Mouse (Mus musculus): Measurements from ENCODE around the gene Scarb1. TPM values are rescaled to one million over a fixed set of nuclear protein-coding genes. Genes with fewer than 3 reads are reported as not detected.

Scarb1 gene
- polyA plus RNA-seq, 1 experiment from 2014 or later: 44.4 TPM

GRCm38 (mm10) chr5:125331094-125331493 lies 9.8 kb downstream of the Scarb1 start:
- no peak overlapping the region for H3K27ac ChIP-seq (replicated peaks; ENCODE audit: low read depth, low read length)
- H3K4me1 ChIP-seq (ENCODE audit: control insufficient read depth, insufficient read depth, low read length): peaks cover 9% of the 10 kb centered on the region; the same call in 1 of the 2 replicates
- ATAC-seq (ENCODE audit: low read depth) (no peak), DNase-seq (ENCODE audit: low spot score) (no peak)
- H3K9ac ChIP-seq (ENCODE audit: low read depth, low read length): no peak overlapping the region
- H3K9me3 ChIP-seq (ENCODE audit: control insufficient read depth, low read length): no peaks in the 10 kb centered on the region
- H3K4me2 ChIP-seq (ENCODE audit: low read depth, low read length): no peak overlapping the region
- no peak overlapping the region for H3K4me3 ChIP-seq (ENCODE audit: low read depth, low read length)
- WGBS: 33% methylated on average over 3 of the region's 3 CpGs
- H3K27me3 ChIP-seq (replicated peaks; ENCODE audit: control insufficient read depth, insufficient read depth, low read length): no peaks in the 10 kb centered on the region
- no peaks in the 10 kb centered on the region for H3K36me3 ChIP-seq (ENCODE audit: control insufficient read depth, insufficient read depth, low read length)

- 71% methylated on average over 8 of the region's 8 CpGs for WGBS
Measured at GRCm38 (mm10) chr5:125330656-125331055, 10.2 kb downstream of the Scarb1 start.

GRCm38 (mm10) chr5:125330191-125330590 lies 10.7 kb downstream of the Scarb1 start:
- no peak overlapping the region for H3K9ac ChIP-seq (ENCODE audit: low read depth, low read length)
- no peaks in the 10 kb centered on the region for H3K9me3 ChIP-seq (ENCODE audit: control insufficient read depth, low read length)
- no peak overlapping the region for H3K4me2 ChIP-seq (ENCODE audit: low read depth, low read length)
- H3K36me3 ChIP-seq (ENCODE audit: control insufficient read depth, insufficient read depth, low read length): no peaks in the 10 kb centered on the region
- 77% methylated on average over 9 of the region's 9 CpGs for WGBS
- DNase-seq (ENCODE audit: low spot score) (no peak), ATAC-seq (ENCODE audit: low read depth) (no peak)
- peaks cover 9% of the 10 kb centered on the region; the same call in 1 of the 2 replicates for H3K4me1 ChIP-seq (ENCODE audit: control insufficient read depth, insufficient read depth, low read length)
- H3K4me3 ChIP-seq (ENCODE audit: low read depth, low read length): no peak overlapping the region
- H3K27ac ChIP-seq (replicated peaks; ENCODE audit: low read depth, low read length): no peak overlapping the region
- no peaks in the 10 kb centered on the region for H3K27me3 ChIP-seq (replicated peaks; ENCODE audit: control insufficient read depth, insufficient read depth, low read length)

More at GRCm38 (mm10) chr5:125330656-125331055, 10.2 kb downstream of the Scarb1 start:
- Histone ChIP-seq H3K4me1 (ENCODE audit: control insufficient read depth, insufficient read depth, low read length) (peaks cover 9% of the 10 kb centered on the region; the same call in 1 of the 2 replicates), H3K27ac (replicated peaks; ENCODE audit: low read depth, low read length) (no peak overlapping the region), H3K4me3 (ENCODE audit: low read depth, low read length) (no peak overlapping the region), H3K4me2 (ENCODE audit: low read depth, low read length) (no peak overlapping the region), H3K9me3 (ENCODE audit: control insufficient read depth, low read length) (no peaks in the 10 kb centered on the region), H3K9ac (ENCODE audit: low read depth, low read length) (no peak overlapping the region), H3K36me3 (ENCODE audit: control insufficient read depth, insufficient read depth, low read length) (no peaks in the 10 kb centered on the region), H3K27me3 (replicated peaks; ENCODE audit: control insufficient read depth, insufficient read depth, low read length) (no peaks in the 10 kb centered on the region)
- DNase-seq (ENCODE audit: low spot score) (no peak), ATAC-seq (ENCODE audit: low read depth) (no peak)

GRCm38 (mm10) chr5:125327596-125328385 lies 13.1 kb downstream of the Scarb1 start:
- Histone ChIP-seq H3K4me3 (ENCODE audit: low read depth, low read length) (peak overlapping the region; percentile 25), H3K4me2 (ENCODE audit: low read depth, low read length) (peak overlapping the region; percentile 49), H3K4me1 (ENCODE audit: control insufficient read depth, insufficient read depth, low read length) (peaks cover 9% of the 10 kb centered on the region; the same call in 1 of the 2 replicates), H3K36me3 (ENCODE audit: control insufficient read depth, insufficient read depth, low read length) (no peaks in the 10 kb centered on the region), H3K9ac (ENCODE audit: low read depth, low read length) (peak overlapping the region; percentile 31; the same call in 1 of the 2 replicates), H3K9me3 (ENCODE audit: control insufficient read depth, low read length) (no peaks in the 10 kb centered on the region), H3K27ac (replicated peaks; ENCODE audit: low read depth, low read length) (no peak overlapping the region), H3K27me3 (replicated peaks; ENCODE audit: control insufficient read depth, insufficient read depth, low read length) (no peaks in the 10 kb centered on the region)
- peak; percentile 70; the same call in 1 of the 2 replicates for ATAC-seq (ENCODE audit: low read depth)
- peak; percentile 62 for DNase-seq (ENCODE audit: low spot score)
- 58% methylated on average over 18 of the region's 18 CpGs for WGBS

- WGBS: 83% methylated on average over 8 of the region's 8 CpGs
- Histone ChIP-seq H3K4me1 (ENCODE audit: control insufficient read depth, insufficient read depth, low read length) (peaks cover 4% of the 10 kb centered on the region; the same call in 1 of the 2 replicates), H3K9me3 (ENCODE audit: control insufficient read depth, low read length) (no peaks in the 10 kb centered on the region), H3K36me3 (ENCODE audit: control insufficient read depth, insufficient read depth, low read length) (no peaks in the 10 kb centered on the region), H3K9ac (ENCODE audit: low read depth, low read length) (no peak overlapping the region), H3K4me3 (ENCODE audit: low read depth, low read length) (no peak overlapping the region), H3K4me2 (ENCODE audit: low read depth, low read length) (no peak overlapping the region), H3K27me3 (replicated peaks; ENCODE audit: control insufficient read depth, insufficient read depth, low read length) (no peaks in the 10 kb centered on the region), H3K27ac (replicated peaks; ENCODE audit: low read depth, low read length) (no peak overlapping the region)
- no peak for ATAC-seq (ENCODE audit: low read depth)
- no peak for DNase-seq (ENCODE audit: low spot score)
Measured at GRCm38 (mm10) chr5:125326351-125326750, 14.5 kb downstream of the Scarb1 start.

GRCm38 (mm10) chr5:125325931-125326330 lies 15.0 kb downstream of the Scarb1 start:
- Histone ChIP-seq H3K9me3 (ENCODE audit: control insufficient read depth, low read length) (no peaks in the 10 kb centered on the region), H3K4me1 (ENCODE audit: control insufficient read depth, insufficient read depth, low read length) (no peaks in the 10 kb centered on the region; the same call in 1 of the 2 replicates), H3K36me3 (ENCODE audit: control insufficient read depth, insufficient read depth, low read length) (no peaks in the 10 kb centered on the region), H3K4me3 (ENCODE audit: low read depth, low read length) (no peak overlapping the region), H3K4me2 (ENCODE audit: low read depth, low read length) (no peak overlapping the region), H3K9ac (ENCODE audit: low read depth, low read length) (no peak overlapping the region), H3K27ac (replicated peaks; ENCODE audit: low read depth, low read length) (no peak overlapping the region), H3K27me3 (replicated peaks; ENCODE audit: control insufficient read depth, insufficient read depth, low read length) (no peaks in the 10 kb centered on the region)
- 65% methylated on average over 9 of the region's 11 CpGs for WGBS
- peak; percentile 60 for DNase-seq (ENCODE audit: low spot score)
- peak; percentile 66 for ATAC-seq (ENCODE audit: low read depth)

GRCm38 (mm10) chr5:125325285-125325684 lies 15.6 kb downstream of the Scarb1 start:
- Histone ChIP-seq H3K4me2 (ENCODE audit: low read depth, low read length) (no peak overlapping the region), H3K27ac (replicated peaks; ENCODE audit: low read depth, low read length) (no peak overlapping the region), H3K27me3 (replicated peaks; ENCODE audit: control insufficient read depth, insufficient read depth, low read length) (no peaks in the 10 kb centered on the region), H3K9me3 (ENCODE audit: control insufficient read depth, low read length) (no peaks in the 10 kb centered on the region), H3K4me3 (ENCODE audit: low read depth, low read length) (no peak overlapping the region), H3K9ac (ENCODE audit: low read depth, low read length) (no peak overlapping the region), H3K4me1 (ENCODE audit: control insufficient read depth, insufficient read depth, low read length) (no peaks in the 10 kb centered on the region), H3K36me3 (ENCODE audit: control insufficient read depth, insufficient read depth, low read length) (no peaks in the 10 kb centered on the region)
- DNase-seq (ENCODE audit: low spot score) (no peak), ATAC-seq (ENCODE audit: low read depth) (no peak)
- WGBS: 84% methylated on average over 4 of the region's 4 CpGs

GRCm38 (mm10) chr5:125323939-125324480 lies 16.9 kb downstream of the Scarb1 start:
- H3K9ac ChIP-seq (ENCODE audit: low read depth, low read length): no peak overlapping the region
- no peaks in the 10 kb centered on the region for H3K27me3 ChIP-seq (replicated peaks; ENCODE audit: control insufficient read depth, insufficient read depth, low read length)
- no peaks in the 10 kb centered on the region for H3K9me3 ChIP-seq (ENCODE audit: control insufficient read depth, low read length)
- H3K27ac ChIP-seq (replicated peaks; ENCODE audit: low read depth, low read length): no peak overlapping the region
- ATAC-seq (ENCODE audit: low read depth) (no peak), DNase-seq (ENCODE audit: low spot score) (no peak)
- H3K4me1 ChIP-seq (ENCODE audit: control insufficient read depth, insufficient read depth, low read length): no peaks in the 10 kb centered on the region
- WGBS: 73% methylated on average over 7 of the region's 7 CpGs
- H3K4me3 ChIP-seq (ENCODE audit: low read depth, low read length): no peak overlapping the region
- no peak overlapping the region for H3K4me2 ChIP-seq (ENCODE audit: low read depth, low read length)
- no peaks in the 10 kb centered on the region for H3K36me3 ChIP-seq (ENCODE audit: control insufficient read depth, insufficient read depth, low read length)

Data from embryonic facial prominence, embryonic 14.5 days (tissue).